Mouse (Mus musculus): Measurements from ENCODE around the gene 4833439L19Rik. TPM values are rescaled to one million over a fixed set of nuclear protein-coding genes. Genes with fewer than 3 reads are reported as not detected.
A peak's percentile ranks its signal among the peaks of the same experiment; 100 is the strongest.

Gene 4833439L19Rik
- polyA plus RNA-seq, 1 experiment from 2014 or later = 272 TPM

- H3K36me3 ChIP-seq (ENCODE audit: control insufficient read depth, insufficient read depth, low read length) = peaks cover 11% of the 10 kb centered on the region
- no peak overlapping the region for H3K4me3 ChIP-seq (ENCODE audit: low read depth, low read length)
- H3K9ac ChIP-seq (ENCODE audit: low read depth, low read length) = no peak overlapping the region
- 91% methylated on average over 4 of the region's 4 CpGs for WGBS
- no peaks in the 10 kb centered on the region for H3K4me1 ChIP-seq (ENCODE audit: control insufficient read depth, insufficient read depth, low read length)
- no peak overlapping the region for H3K27ac ChIP-seq (ENCODE audit: low read length)
- H3K9me3 ChIP-seq (replicated peaks; ENCODE audit: control insufficient read depth, low read length, poor library complexity, severe bottlenecking) = peaks cover 4% of the 10 kb centered on the region; the same call in 1 of the 2 replicates
- no peaks in the 10 kb centered on the region for H3K27me3 ChIP-seq (ENCODE audit: control insufficient read depth, insufficient read depth, low read depth, low read length)
- no peak overlapping the region for H3K4me2 ChIP-seq (ENCODE audit: low read length)
- no peak for ATAC-seq
These were observed 45.0 kb downstream of the 4833439L19Rik start for GRCm38 (mm10) chr13:54520221-54520620.

GRCm38 (mm10) chr13:54505920-54506319 lies 59.3 kb downstream of the 4833439L19Rik start:
- Histone ChIP-seq H3K27ac (ENCODE audit: low read length) (no peak overlapping the region), H3K27me3 (ENCODE audit: control insufficient read depth, insufficient read depth, low read depth, low read length) (no peaks in the 10 kb centered on the region), H3K9me3 (replicated peaks; ENCODE audit: control insufficient read depth, low read length, poor library complexity, severe bottlenecking) (0 out of 2 replicates have a peak, but pooled peaks cover 2% of the 10 kb centered on the region), H3K4me3 (ENCODE audit: low read depth, low read length) (no peak overlapping the region), H3K9ac (ENCODE audit: low read depth, low read length) (no peak overlapping the region), H3K36me3 (ENCODE audit: control insufficient read depth, insufficient read depth, low read length) (no peaks in the 10 kb centered on the region), H3K4me1 (ENCODE audit: control insufficient read depth, insufficient read depth, low read length) (peaks cover 13% of the 10 kb centered on the region), H3K4me2 (ENCODE audit: low read length) (no peak overlapping the region)
- WGBS = 95% methylated on average over 1 of the region's 1 CpGs
- ATAC-seq = no peak

- no peaks in the 10 kb centered on the region for H3K27me3 ChIP-seq (ENCODE audit: control insufficient read depth, insufficient read depth, low read depth, low read length)
- peak overlapping the region; percentile 90 for H3K27ac ChIP-seq (ENCODE audit: low read length)
- H3K36me3 ChIP-seq (ENCODE audit: control insufficient read depth, insufficient read depth, low read length) = no peaks in the 10 kb centered on the region
- peaks cover 13% of the 10 kb centered on the region for H3K4me1 ChIP-seq (ENCODE audit: control insufficient read depth, insufficient read depth, low read length)
- no peaks in the 10 kb centered on the region for H3K9me3 ChIP-seq (replicated peaks; ENCODE audit: control insufficient read depth, low read length, poor library complexity, severe bottlenecking)
- WGBS = 43% methylated on average over 7 of the region's 7 CpGs
- no peak for ATAC-seq
- H3K9ac ChIP-seq (ENCODE audit: low read depth, low read length) = peak overlapping the region; percentile 97
- H3K4me2 ChIP-seq (ENCODE audit: low read length) = peak overlapping the region; percentile 68
- H3K4me3 ChIP-seq (ENCODE audit: low read depth, low read length) = peak overlapping the region; percentile 83
These were observed 60.5 kb downstream of the 4833439L19Rik start for GRCm38 (mm10) chr13:54504611-54505260.

GRCm38 (mm10) chr13:54503604-54504521 lies 61.4 kb downstream of the 4833439L19Rik start, which contains the start of gene Simc1:
Gene Simc1 (plus strand): TSS chr13:54503779.
- Histone ChIP-seq H3K9me3 (replicated peaks; ENCODE audit: control insufficient read depth, low read length, poor library complexity, severe bottlenecking) (no peaks in the 10 kb centered on the region), H3K27ac (ENCODE audit: low read length) (peak within 1 kb of the TSS; percentile 90), H3K27me3 (ENCODE audit: control insufficient read depth, insufficient read depth, low read depth, low read length) (no peaks in the 10 kb centered on the region), H3K4me1 (ENCODE audit: control insufficient read depth, insufficient read depth, low read length) (peaks cover 13% of the 10 kb centered on the region), H3K9ac (ENCODE audit: low read depth, low read length) (peak within 1 kb of the TSS; percentile 97), H3K4me3 (ENCODE audit: low read depth, low read length) (peak within 1 kb of the TSS; percentile 83), H3K4me2 (ENCODE audit: low read length) (peak within 1 kb of the TSS; percentile 68), H3K36me3 (ENCODE audit: control insufficient read depth, insufficient read depth, low read length) (no peaks in the 10 kb centered on the region)
- peak; percentile 92 for ATAC-seq
- under 1% methylated on average over 99 of the region's 105 CpGs for WGBS

- no peaks in the 10 kb centered on the region for H3K9me3 ChIP-seq (replicated peaks; ENCODE audit: control insufficient read depth, low read length, poor library complexity, severe bottlenecking)
- H3K27me3 ChIP-seq (ENCODE audit: control insufficient read depth, insufficient read depth, low read depth, low read length) = no peaks in the 10 kb centered on the region
- H3K4me1 ChIP-seq (ENCODE audit: control insufficient read depth, insufficient read depth, low read length) = peaks cover 13% of the 10 kb centered on the region
- H3K36me3 ChIP-seq (ENCODE audit: control insufficient read depth, insufficient read depth, low read length) = no peaks in the 10 kb centered on the region
- WGBS = under 1% methylated on average over 14 of the region's 14 CpGs
- peak overlapping the region; percentile 90 for H3K27ac ChIP-seq (ENCODE audit: low read length)
- peak overlapping the region; percentile 83 for H3K4me3 ChIP-seq (ENCODE audit: low read depth, low read length)
- no peak; the same call in 1 of the 2 replicates for ATAC-seq
- H3K9ac ChIP-seq (ENCODE audit: low read depth, low read length) = peak overlapping the region; percentile 97
- peak overlapping the region; percentile 68 for H3K4me2 ChIP-seq (ENCODE audit: low read length)
These were observed 62.0 kb downstream of the 4833439L19Rik start for GRCm38 (mm10) chr13:54503278-54503603.

GRCm38 (mm10) chr13:54501957-54502690 lies 63.1 kb downstream of the 4833439L19Rik start:
- H3K27me3 ChIP-seq (ENCODE audit: control insufficient read depth, insufficient read depth, low read depth, low read length) = no peaks in the 10 kb centered on the region
- peaks cover 13% of the 10 kb centered on the region for H3K4me1 ChIP-seq (ENCODE audit: control insufficient read depth, insufficient read depth, low read length)
- no peak for ATAC-seq
- no peaks in the 10 kb centered on the region for H3K36me3 ChIP-seq (ENCODE audit: control insufficient read depth, insufficient read depth, low read length)
- no peaks in the 10 kb centered on the region for H3K9me3 ChIP-seq (replicated peaks; ENCODE audit: control insufficient read depth, low read length, poor library complexity, severe bottlenecking)
- H3K9ac ChIP-seq (ENCODE audit: low read depth, low read length) = no peak overlapping the region
- 56% methylated on average over 3 of the region's 3 CpGs for WGBS
- H3K27ac ChIP-seq (ENCODE audit: low read length) = no peak overlapping the region
- no peak overlapping the region for H3K4me2 ChIP-seq (ENCODE audit: low read length)
- no peak overlapping the region for H3K4me3 ChIP-seq (ENCODE audit: low read depth, low read length)

GRCm38 (mm10) chr13:54501352-54501751 lies 63.9 kb downstream of the 4833439L19Rik start:
- Histone ChIP-seq H3K36me3 (ENCODE audit: control insufficient read depth, insufficient read depth, low read length) (no peaks in the 10 kb centered on the region), H3K4me2 (ENCODE audit: low read length) (no peak overlapping the region), H3K4me3 (ENCODE audit: low read depth, low read length) (no peak overlapping the region), H3K4me1 (ENCODE audit: control insufficient read depth, insufficient read depth, low read length) (peaks cover 13% of the 10 kb centered on the region), H3K9me3 (replicated peaks; ENCODE audit: control insufficient read depth, low read length, poor library complexity, severe bottlenecking) (no peaks in the 10 kb centered on the region), H3K27me3 (ENCODE audit: control insufficient read depth, insufficient read depth, low read depth, low read length) (no peaks in the 10 kb centered on the region), H3K9ac (ENCODE audit: low read depth, low read length) (no peak overlapping the region), H3K27ac (ENCODE audit: low read length) (no peak overlapping the region)
- 86% methylated on average over 2 of the region's 2 CpGs for WGBS
- no peak for ATAC-seq

Measured in midbrain, embryonic 16.5 days (tissue).